Mouse (Mus musculus) limb, embryonic 10.5 days (tissue): ENCODE results near the gene Cdc42ep5. TPM values are rescaled to one million over a fixed set of nuclear protein-coding genes. Genes with fewer than 3 reads are reported as not detected.

Experiments used
- DNase-seq: peaks from one replicate; pipeline ENCODE4 v3.0.0-alpha.2; 2017; ENCODE audit warnings: low spot score
- H3K27ac ChIP-seq: fragments of 300-500 bp; sonication (generic); 2 replicates; pipeline ENCODE4 v1.5.1; 2016; ENCODE audit warnings: mild to moderate bottlenecking
- H3K27me3 ChIP-seq: fragments of 300-500 bp; sonication (generic); 2 replicates; pipeline ENCODE4 v1.6.1; 2016; ENCODE audit warnings: low read depth, mild to moderate bottlenecking; ENCODE audit not compliant: poor library complexity, severe bottlenecking
- H3K36me3 ChIP-seq: fragments of 300-500 bp; sonication (generic); 2 replicates; pipeline ENCODE4 v1.6.1; 2016; ENCODE audit warnings: mild to moderate bottlenecking, moderate library complexity
- H3K4me1 ChIP-seq: fragments of 300-500 bp; sonication (generic); 2 replicates; pipeline ENCODE4 v1.6.1; 2016
- H3K4me3 ChIP-seq: fragments of 300-500 bp; sonication (generic); 2 replicates; pipeline ENCODE4 v1.5.1; 2016; ENCODE audit warnings: mild to moderate bottlenecking, moderate library complexity
- H3K9me3 ChIP-seq: fragments of 300-500 bp; sonication (generic); replicated peaks from 2 replicates; pipeline ENCODE4 v1.6.1; 2016; ENCODE audit warnings: mild to moderate bottlenecking
- WGBS: fragments of 180-500 bp; shearing (Covaris S2); methylation state at CpG from one replicate; pipeline ENCODE4 v1.1.7; 2016; 5-methylcytosine and 5-hydroxymethylcytosine counted together
- polyA plus RNA-seq: library from polyadenylated mRNA; unstranded; fragments of >200 nt; fragmentation: Nextera tagmentation; extraction: Ambion mirVana; gene quantifications from 2 replicates; pipeline ENCODE4 v1.2.1, GENCODE M21; 2016

The Cdc42ep5 gene
- polyA plus RNA-seq, 1 experiment from 2014 or later = 32.3 TPM

DNA sequence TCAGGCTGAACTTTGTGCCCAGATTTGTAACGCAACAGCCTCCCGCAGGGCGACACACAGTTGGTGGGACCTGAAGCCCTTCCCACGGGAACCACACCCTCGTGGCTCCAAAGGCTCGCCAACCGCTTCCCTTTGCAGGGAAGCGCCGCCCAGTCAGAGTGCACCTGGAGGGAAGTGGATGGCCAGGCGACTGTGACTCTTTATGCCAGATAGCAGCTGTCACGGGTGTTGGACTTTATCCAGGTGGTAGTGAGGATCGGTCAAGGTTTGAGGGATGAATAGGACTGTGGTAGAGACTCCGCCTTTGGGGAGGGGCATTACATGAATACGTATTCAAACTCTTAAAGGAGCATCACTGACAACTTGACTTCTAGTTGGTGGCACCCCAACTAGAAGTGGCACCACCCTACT is 13.8 kb downstream of the Cdc42ep5 start:
- H3K27me3 ChIP-seq = peaks cover 41% of the 10 kb centered on the region
- H3K4me1 ChIP-seq = peaks cover 26% of the 10 kb centered on the region
- 9% methylated on average over 14 of the region's 14 CpGs for WGBS
- no peaks in the 10 kb centered on the region for H3K9me3 ChIP-seq
- peak overlapping the region; percentile 74 for H3K4me3 ChIP-seq
- H3K36me3 ChIP-seq = peaks cover 34% of the 10 kb centered on the region
- no peak for DNase-seq
- H3K27ac ChIP-seq = no peak overlapping the region

DNA sequence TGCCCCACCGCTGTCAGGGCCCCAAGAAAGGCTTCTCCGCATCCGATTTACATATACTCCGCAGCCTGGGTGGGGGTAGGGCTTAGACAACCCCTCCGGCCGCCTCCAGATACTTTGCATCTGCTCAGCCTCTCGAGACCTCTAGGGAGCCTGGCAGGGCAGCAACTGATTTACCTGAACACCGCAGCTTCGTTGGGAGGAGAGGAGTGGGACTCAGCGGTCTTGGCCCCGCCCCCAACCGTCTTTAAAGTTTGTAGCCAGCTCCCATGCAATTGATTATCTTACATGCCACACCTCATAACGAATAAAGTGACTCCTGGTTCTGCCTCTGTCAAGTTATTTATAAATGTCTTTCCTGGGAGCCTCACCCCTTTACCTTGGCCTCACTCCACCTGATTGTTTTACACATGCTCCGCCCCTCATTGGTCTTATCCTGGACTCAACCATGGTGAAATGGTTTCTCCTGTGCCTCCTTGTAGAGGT is 14.6 kb downstream of the Cdc42ep5 start, which contains the start of gene Leng9:
Leng9 (minus strand) TSS at position 316 of the 483 bp plus-strand sequence.
- Histone ChIP-seq H3K27ac (peak within 1 kb of the TSS; percentile 81), H3K27me3 (peaks cover 41% of the 10 kb centered on the region), H3K36me3 (peaks cover 41% of the 10 kb centered on the region), H3K4me1 (peaks cover 26% of the 10 kb centered on the region), H3K9me3 (no peaks in the 10 kb centered on the region), H3K4me3 (peak within 1 kb of the TSS; percentile 74)
- no peak for DNase-seq
- 2% methylated on average over 14 of the region's 14 CpGs for WGBS

DNA sequence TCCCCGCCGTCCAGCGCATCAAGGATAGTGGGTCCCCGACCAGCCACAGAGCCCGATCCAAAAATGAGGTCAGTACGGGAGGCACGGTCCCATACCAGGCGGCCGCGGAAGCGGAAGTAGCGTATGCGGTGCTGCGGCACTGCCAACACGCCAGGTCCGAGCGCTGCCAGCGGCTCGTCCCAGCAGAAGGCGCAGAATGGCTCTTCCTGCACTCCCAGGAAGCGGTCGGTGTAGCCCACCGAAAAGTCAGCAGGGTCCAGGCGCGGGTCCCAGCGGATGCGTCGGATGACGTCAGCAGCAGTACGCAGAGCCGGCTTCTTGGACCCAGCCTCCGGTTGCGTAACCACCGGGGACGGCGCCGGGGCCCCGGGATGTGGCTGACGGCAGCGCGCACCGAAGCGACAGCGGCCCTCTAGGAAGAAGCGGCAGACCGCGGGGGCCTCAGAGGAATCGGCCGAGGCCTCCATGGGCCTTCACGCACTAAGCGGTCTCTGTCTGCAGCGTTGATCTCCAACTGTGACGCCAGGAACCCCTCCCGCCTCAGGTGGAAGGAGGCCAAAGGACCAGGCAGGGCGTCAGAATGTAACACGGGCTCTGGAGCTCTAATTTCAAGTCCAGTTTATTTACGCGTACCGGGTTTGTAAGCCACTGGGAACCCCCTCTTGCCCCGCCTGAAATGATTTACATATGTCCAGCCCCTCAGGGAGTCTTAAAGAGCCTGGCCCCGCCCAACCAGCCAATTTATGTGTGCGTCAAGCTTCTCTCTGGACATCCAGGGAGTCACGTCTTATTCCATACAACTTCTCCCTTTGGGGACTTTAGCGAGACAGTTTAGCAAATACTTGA is 15.2 kb downstream of the Cdc42ep5 start:
- Histone ChIP-seq H3K27me3 (peaks cover 41% of the 10 kb centered on the region), H3K4me1 (peaks cover 26% of the 10 kb centered on the region), H3K4me3 (peak overlapping the region; percentile 74), H3K9me3 (no peaks in the 10 kb centered on the region), H3K36me3 (peaks cover 48% of the 10 kb centered on the region), H3K27ac (peak overlapping the region; percentile 81)
- DNase-seq = peak; percentile 74
- under 1% methylated on average over 64 of the region's 64 CpGs for WGBS

DNA sequence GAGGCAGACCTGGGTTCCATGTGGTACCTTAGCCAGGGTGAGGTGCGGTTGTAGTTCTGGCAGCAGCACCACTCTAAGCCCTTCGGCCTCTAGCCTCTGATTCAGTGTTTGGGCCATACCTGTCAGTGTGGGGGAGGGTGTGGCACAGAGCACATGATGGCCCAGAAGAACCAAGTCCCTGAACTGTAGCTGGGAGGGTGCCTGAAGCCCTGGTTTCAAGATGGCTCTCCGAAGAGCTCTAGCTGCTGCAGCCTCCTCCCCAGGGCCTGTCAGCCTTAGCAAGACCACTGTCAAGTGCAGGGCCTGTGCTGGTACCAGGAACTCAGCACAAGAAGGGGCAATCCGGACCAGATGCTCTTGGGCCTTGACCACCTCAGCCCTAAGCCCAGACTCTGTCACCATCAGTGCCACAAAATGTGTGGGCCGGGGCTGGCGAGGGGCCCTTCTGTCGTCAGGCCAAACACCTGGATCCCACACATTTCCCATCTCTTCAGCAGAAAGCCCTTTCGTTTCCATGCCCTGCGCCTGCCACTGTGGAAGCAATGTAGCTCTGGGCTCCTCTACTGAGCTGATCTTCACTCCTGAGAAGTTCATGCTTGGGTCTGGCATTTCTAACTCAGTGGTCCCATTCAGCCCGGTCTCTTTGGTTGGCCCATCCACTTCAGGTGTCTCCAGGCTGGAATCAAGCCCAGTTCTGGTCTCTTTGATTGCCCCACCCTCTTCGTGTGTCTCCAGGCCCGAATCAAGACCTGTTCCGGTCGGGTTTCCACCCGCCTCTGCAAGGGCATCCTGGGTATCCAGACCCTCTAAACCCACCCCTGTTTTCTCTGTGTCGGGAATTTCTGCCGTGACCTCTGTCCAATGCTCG is 16.1 kb downstream of the Cdc42ep5 start:
- peaks cover 26% of the 10 kb centered on the region for H3K4me1 ChIP-seq
- H3K4me3 ChIP-seq = peak overlapping the region; percentile 74
- H3K9me3 ChIP-seq = no peaks in the 10 kb centered on the region
- peak overlapping the region; percentile 81 for H3K27ac ChIP-seq
- peaks cover 38% of the 10 kb centered on the region for H3K27me3 ChIP-seq
- no peak for DNase-seq
- H3K36me3 ChIP-seq = peaks cover 56% of the 10 kb centered on the region
- 28% methylated on average over 18 of the region's 18 CpGs for WGBS

DNA sequence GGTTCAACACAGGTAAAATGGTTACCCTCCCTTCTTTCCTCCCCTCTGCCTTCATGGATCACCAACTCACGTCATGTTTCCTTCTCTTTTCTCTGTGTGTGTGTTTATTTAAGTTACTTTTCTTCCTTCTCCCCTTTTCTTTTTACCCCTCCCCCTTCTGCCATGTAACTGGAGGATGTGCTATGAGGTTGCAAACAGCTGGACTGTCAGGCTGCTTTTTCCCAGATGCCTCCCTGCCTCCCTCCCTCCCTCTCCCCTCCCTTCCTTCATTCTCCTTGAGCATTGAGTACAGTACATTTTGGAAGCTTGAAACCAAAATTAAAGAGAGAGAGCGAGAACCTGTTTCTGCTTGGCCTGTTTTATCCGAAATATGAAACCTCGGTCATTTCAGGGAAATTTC is 16.8 kb downstream of the Cdc42ep5 start:
- Histone ChIP-seq H3K4me1 (peaks cover 26% of the 10 kb centered on the region), H3K27ac (no peak overlapping the region), H3K4me3 (no peak overlapping the region), H3K27me3 (peaks cover 30% of the 10 kb centered on the region), H3K9me3 (no peaks in the 10 kb centered on the region), H3K36me3 (peaks cover 64% of the 10 kb centered on the region)
- 88% methylated on average over 4 of the region's 4 CpGs for WGBS
- DNase-seq = no peak

DNA sequence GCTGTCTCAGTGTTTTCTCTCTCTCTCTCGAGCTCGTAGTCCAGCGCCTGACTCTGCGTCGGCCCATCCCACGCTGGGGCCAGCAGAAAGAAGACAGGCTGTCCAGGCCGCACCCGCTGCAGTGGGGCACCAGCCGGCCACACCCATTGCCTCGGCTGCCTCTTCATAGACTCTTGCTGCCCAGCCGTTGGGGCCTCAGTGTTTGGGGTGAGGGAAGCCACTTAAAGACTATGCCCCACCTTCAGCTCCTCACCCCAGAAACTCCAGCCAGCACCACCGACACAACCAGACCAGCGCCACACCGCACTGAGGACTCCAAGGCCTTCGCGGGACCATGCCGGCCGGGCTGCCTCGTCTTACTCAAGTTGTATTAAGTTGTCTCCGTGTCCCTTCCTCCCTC is 17.3 kb downstream of the Cdc42ep5 start:
- Histone ChIP-seq H3K27ac (no peak overlapping the region), H3K27me3 (peaks cover 26% of the 10 kb centered on the region), H3K4me3 (no peak overlapping the region), H3K4me1 (peaks cover 26% of the 10 kb centered on the region), H3K36me3 (peaks cover 68% of the 10 kb centered on the region), H3K9me3 (no peaks in the 10 kb centered on the region)
- no peak for DNase-seq
- WGBS = 93% methylated on average over 18 of the region's 20 CpGs

DNA sequence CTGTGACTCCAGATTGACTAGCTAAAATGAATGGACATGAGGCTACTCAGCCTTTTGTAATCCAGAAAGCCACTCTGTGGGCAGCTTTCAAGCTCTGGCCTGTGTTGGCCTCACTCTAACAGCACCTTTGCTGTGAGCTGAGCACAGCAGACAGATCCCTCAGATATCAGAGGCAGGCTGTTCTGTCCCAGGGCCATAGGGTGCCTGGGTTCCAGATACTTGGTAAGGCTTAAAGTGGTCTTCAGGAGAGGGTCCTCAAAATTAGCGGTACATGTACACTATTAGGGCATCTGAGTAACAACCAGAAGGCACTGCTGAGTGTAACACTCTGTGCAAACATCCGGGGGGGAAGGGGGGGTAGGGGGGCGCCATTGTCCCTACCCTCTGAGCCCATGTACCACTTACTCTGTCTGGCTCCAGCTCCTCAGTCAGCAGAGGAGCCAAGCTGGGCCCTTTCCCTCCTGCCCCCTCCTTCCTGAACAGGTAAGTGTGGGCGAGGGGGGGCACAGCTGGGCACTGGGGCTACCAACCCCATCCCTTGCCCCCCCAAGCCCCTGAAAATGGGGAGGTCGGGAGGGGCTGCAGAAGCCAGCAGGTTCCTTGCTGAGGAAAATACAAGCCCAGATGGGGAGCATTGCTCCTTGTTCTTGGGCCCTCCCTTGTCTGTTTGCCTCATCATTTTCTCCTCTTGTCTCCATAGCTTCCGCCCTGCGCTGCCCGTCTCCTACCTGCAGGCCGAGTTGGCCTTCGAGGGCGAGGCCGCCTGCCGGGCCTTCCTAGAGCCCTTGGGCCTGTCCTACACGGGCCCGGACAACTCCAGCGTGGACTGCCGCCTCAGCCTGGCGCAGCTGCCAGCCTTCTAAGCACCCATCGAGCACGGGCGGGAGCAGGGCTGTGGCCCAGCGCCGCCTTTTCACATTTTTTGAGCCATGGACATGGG is 18.1 kb downstream of the Cdc42ep5 start:
- 94% methylated on average over 23 of the region's 23 CpGs for WGBS
- Histone ChIP-seq H3K27ac (no peak overlapping the region), H3K4me1 (peaks cover 26% of the 10 kb centered on the region), H3K36me3 (peaks cover 77% of the 10 kb centered on the region), H3K27me3 (peaks cover 17% of the 10 kb centered on the region), H3K9me3 (no peaks in the 10 kb centered on the region), H3K4me3 (no peak overlapping the region)
- DNase-seq = no peak

DNA sequence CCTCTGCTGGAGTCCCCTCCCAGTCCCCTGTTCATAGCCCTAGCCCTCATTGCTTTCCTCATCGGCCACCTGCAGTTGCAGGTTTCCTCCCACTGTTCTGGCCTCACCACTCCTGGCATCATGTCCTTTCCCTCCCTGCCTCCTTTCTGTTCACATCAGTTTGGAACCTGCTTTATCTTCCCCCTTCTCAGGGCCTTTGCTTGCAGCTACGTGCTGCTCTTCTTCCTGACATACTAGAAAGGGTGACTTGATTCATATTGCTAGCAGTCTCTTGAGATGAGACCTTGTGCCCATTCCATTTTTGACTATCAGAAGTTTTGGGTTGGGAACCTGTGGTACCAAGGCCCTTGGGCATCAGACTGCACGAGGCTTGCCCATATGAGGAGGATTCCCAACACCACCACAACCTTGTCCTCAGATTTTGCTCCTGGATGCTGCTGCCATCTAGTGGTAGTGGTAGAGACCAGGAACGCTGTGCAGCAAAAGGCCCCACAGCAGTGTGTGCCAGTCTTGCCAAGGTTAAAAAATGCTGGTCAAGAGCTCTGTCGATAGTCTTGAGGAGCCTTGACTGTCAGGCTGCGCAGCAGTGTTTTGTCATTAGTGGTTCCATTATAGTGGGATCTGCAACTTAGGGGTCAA is 19.0 kb downstream of the Cdc42ep5 start:
- Histone ChIP-seq H3K27ac (no peak overlapping the region), H3K4me1 (peaks cover 23% of the 10 kb centered on the region), H3K4me3 (no peak overlapping the region), H3K27me3 (peaks cover 9% of the 10 kb centered on the region), H3K9me3 (no peaks in the 10 kb centered on the region), H3K36me3 (peaks cover 81% of the 10 kb centered on the region)
- no peak for DNase-seq
- 68% methylated on average over 6 of the region's 6 CpGs for WGBS

DNA sequence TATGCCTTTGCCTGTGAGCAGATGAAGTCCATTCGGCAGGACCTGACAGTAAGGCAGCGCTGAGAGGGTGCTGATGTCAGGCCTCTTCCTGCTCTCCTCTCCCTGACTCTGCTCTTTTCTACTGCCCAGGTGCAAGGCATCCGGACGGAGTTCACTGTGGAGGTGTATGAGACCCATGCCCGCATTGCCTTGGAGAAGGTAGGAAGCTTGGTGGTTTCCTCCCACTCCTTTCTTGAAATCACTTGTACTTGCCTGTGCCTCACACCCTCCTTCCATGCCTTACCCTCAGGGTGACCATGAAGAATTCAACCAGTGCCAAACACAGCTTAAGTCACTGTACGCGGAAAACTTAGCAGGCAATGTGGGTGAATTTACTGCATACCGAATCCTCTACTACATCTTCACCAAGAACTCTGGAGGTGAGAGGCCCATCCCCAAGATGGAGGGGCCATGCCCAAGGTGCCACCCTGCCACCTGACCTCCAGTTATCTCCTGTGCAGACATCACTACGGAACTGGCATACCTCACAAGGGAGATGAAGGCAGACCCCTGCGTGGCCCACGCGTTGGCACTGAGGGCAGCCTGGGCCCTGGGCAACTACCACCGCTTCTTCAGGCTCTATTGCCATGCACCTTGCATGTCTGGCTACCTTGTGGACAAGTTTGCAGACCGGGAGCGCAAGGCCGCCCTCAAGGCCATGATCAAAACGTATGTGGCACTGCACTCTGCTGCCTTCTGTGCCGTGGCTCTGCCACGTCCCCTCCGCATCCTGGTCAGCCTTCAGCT is 19.7 kb downstream of the Cdc42ep5 start:
- Histone ChIP-seq H3K9me3 (no peaks in the 10 kb centered on the region), H3K4me1 (peaks cover 16% of the 10 kb centered on the region), H3K36me3 (peaks cover 89% of the 10 kb centered on the region), H3K4me3 (no peak overlapping the region), H3K27ac (no peak overlapping the region), H3K27me3 (peaks cover 1% of the 10 kb centered on the region)
- WGBS = 93% methylated on average over 20 of the region's 20 CpGs
- no peak for DNase-seq

DNA sequence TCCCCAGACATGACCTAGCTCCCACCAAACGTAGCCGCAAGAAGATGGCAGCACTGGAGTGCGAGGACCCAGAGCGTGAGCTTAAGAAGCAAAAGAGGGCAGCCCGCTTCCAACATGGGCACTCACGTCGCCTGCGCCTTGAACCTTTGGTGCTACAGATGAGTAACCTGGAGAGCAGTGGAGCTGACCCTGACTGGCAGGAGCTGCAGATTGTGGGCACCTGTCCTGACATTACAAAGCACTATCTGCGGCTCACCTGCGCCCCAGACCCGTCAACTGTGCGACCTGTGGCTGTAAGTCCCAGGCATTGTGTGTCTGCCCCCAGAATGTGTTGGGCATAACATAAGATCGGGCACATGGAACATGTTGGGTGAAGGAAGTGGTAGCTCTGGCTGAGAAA is 20.6 kb downstream of the Cdc42ep5 start:
- 95% methylated on average over 13 of the region's 13 CpGs for WGBS
- no peak overlapping the region for H3K27ac ChIP-seq
- H3K27me3 ChIP-seq = no peaks in the 10 kb centered on the region
- H3K4me3 ChIP-seq = no peak overlapping the region
- peaks cover 12% of the 10 kb centered on the region for H3K4me1 ChIP-seq
- no peak for DNase-seq
- H3K36me3 ChIP-seq = peaks cover 98% of the 10 kb centered on the region
- H3K9me3 ChIP-seq = no peaks in the 10 kb centered on the region

DNA sequence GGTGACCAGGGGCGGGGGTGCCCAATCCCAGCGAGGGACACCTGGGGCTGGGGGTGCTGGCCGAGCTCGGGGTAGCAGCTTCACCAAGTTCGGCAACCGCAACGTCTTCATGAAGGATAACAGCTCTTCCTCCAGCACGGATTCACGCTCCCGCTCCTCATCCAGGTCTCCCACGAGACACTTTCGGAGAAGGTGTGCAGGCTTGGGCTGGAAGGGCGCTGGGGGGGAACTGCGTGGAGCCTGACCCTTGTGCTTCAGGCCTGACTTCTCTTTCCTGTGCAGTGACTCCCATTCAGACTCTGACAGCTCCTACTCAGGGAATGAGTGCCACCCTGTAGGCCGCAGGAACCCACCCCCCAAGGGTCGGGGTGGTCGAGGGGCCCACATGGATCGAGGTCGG is 21.2 kb downstream of the Cdc42ep5 start:
- peaks cover 100% of the 10 kb centered on the region for H3K36me3 ChIP-seq
- no peaks in the 10 kb centered on the region for H3K27me3 ChIP-seq

More for the DNA sequence above, 21.2 kb downstream of the Cdc42ep5 start:
- DNase-seq = no peak
- Histone ChIP-seq H3K9me3 (no peaks in the 10 kb centered on the region), H3K4me1 (peaks cover 6% of the 10 kb centered on the region), H3K4me3 (no peak overlapping the region), H3K27ac (no peak overlapping the region)
- 97% methylated on average over 19 of the region's 19 CpGs for WGBS
